Mouse (Mus musculus): ENCODE results near the gene Rasgef1b. TPM values are rescaled to one million over a fixed set of nuclear protein-coding genes. Genes with fewer than 3 reads are reported as not detected.

The Rasgef1b gene
- polyA plus RNA-seq, 1 experiment: 0.36 TPM

DNA sequence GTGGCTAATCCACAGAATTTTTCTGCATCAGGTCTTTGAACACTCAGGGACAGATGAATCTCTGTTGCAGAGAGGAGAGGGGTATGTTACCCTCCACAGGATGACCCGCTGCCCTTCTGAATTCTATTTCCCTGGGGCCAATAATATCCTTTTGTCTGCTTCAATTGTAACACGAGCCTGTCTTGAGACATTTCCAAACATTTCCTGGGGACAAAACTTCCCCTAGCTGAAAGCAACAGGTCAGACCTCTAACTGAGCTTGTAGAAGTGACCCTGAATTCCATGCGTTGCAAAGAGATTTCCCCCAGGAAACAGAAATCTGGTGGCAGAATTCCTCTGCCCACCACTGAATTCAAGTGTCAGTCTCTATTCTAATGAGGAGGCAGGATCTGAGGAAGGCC lies 169.1 kb downstream of the Rasgef1b start:
- no peak overlapping the region for H3K27ac ChIP-seq (replicated peaks; ENCODE audit: low read depth, low read length)
- no peaks in the 10 kb centered on the region for H3K4me1 ChIP-seq (ENCODE audit: control insufficient read depth, insufficient read depth, insufficient read length, low read length)

GRCm38 (mm10) chr5:99558231-99558630 lies 170.6 kb downstream of the Rasgef1b start:
- Histone ChIP-seq H3K4me3 (ENCODE audit: insufficient read depth, low read depth, low read length) (no peak overlapping the region), H3K4me1 (ENCODE audit: control insufficient read depth, insufficient read depth, insufficient read length, low read length) (no peaks in the 10 kb centered on the region), H3K27ac (replicated peaks; ENCODE audit: low read depth, low read length) (no peak overlapping the region)

More for the DNA sequence above, 169.1 kb downstream of the Rasgef1b start:
- H3K4me3 ChIP-seq (ENCODE audit: insufficient read depth, low read depth, low read length): no peak overlapping the region

- Histone ChIP-seq H3K27ac (replicated peaks; ENCODE audit: low read depth, low read length) (no peak overlapping the region), H3K4me3 (ENCODE audit: insufficient read depth, low read depth, low read length) (no peak overlapping the region), H3K4me1 (ENCODE audit: control insufficient read depth, insufficient read depth, insufficient read length, low read length) (no peaks in the 10 kb centered on the region)
Measured at GRCm38 (mm10) chr5:99552645-99553044, 176.2 kb downstream of the Rasgef1b start.

- Histone ChIP-seq H3K4me1 (ENCODE audit: control insufficient read depth, insufficient read depth, insufficient read length, low read length) (no peaks in the 10 kb centered on the region), H3K27ac (replicated peaks; ENCODE audit: low read depth, low read length) (no peak overlapping the region), H3K4me3 (ENCODE audit: insufficient read depth, low read depth, low read length) (no peak overlapping the region)
Measured at GRCm38 (mm10) chr5:99544664-99545494, 184.0 kb downstream of the Rasgef1b start.

DNA sequence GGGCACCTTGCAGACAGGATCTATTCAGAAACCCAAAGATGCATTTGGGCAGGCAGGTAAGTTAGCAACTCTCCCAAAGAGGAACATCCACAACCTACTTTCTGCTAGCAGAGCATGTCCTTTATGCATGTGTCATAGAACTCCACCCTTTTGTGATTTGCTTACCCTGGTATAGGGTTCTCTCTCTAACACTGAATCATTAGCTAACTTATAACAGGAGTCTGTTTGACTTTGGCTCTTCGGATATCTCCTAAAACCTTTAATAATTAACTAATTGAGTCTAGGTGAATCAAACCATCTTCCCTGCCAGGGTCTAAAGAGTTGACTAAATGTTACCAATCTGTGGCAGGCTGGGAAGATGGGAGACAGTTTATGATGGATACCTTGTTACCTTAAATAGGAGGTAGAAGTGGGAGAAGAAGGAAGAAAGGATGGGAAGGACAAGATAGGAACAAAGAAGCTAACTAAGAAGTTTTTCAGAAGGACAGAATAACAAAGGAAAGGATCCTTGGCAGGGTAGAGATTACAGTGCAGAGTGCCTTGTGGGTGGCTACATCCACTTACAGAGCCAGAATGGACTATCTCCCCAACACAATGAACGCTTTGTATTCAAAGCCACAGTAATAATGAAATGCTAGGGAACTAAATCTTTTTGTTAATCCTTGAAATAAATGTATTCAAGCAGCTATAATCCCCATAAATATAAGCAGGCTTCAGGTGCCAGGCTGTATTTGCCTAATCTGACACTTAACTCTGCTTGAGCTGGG lies 186.7 kb downstream of the Rasgef1b start:
- H3K4me1 ChIP-seq (ENCODE audit: control insufficient read depth, insufficient read depth, insufficient read length, low read length): no peaks in the 10 kb centered on the region
- H3K27ac ChIP-seq (replicated peaks; ENCODE audit: low read depth, low read length): no peak overlapping the region
- H3K4me3 ChIP-seq (ENCODE audit: insufficient read depth, low read depth, low read length): no peak overlapping the region

DNA sequence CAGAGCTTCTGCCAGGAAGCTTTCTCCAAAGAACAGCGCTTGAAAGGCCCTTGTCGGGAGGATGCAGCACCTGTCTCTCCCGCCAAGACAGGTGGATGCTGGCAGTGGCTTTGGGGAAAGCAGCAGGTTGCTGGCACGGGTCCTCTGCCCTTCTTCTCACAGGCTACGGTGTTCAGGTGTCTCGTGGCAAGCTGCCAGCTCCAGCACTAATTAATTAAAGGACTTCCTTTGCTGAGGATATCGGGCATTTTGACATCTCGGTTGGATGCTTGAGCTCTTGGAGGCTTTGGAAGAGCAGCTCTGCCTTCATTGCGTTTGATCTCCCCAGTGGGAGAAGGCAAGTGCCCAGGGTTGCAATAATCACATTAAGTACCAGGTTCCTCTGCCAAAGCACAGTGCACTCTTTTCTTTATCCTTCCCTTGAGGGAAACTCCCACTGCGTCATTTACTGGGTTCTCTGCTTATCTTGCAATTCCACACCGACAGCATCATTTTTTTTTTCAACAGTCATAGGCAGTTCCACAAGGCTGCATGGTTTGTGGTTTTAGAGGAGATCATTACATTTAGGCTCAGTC lies 187.5 kb downstream of the Rasgef1b start:
- no peaks in the 10 kb centered on the region for H3K4me1 ChIP-seq (ENCODE audit: control insufficient read depth, insufficient read depth, insufficient read length, low read length)
- H3K27ac ChIP-seq (replicated peaks; ENCODE audit: low read depth, low read length): no peak overlapping the region
- no peak overlapping the region for H3K4me3 ChIP-seq (ENCODE audit: insufficient read depth, low read depth, low read length)

GRCm38 (mm10) chr5:99533416-99533815 lies 195.4 kb downstream of the Rasgef1b start:
- H3K4me3 ChIP-seq (ENCODE audit: insufficient read depth, low read depth, low read length): no peak overlapping the region
- H3K27ac ChIP-seq (replicated peaks; ENCODE audit: low read depth, low read length): no peak overlapping the region
- no peaks in the 10 kb centered on the region for H3K4me1 ChIP-seq (ENCODE audit: control insufficient read depth, insufficient read depth, insufficient read length, low read length)

DNA sequence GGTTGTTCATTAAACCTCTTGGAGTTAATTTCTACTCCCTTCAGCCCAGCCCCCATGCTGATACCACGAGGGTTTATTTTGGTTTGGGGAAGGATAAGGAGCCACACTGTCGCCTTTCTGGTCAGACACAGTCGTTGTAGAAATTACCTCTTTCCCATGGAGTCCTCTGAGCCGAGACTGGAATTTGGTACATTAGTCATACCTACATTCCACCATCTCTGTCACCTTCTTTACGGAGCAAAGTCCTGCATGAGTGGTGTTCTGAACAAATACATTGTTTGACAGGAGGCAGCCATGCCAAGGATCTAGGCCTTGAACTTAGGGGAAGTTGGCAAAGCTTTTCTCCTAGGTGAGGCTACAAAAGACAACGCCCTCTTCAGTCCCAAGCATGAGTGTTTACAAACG lies 202.1 kb downstream of the Rasgef1b start:
- no peaks in the 10 kb centered on the region for H3K4me1 ChIP-seq (ENCODE audit: control insufficient read depth, insufficient read depth, insufficient read length, low read length)
- no peak overlapping the region for H3K4me3 ChIP-seq (ENCODE audit: insufficient read depth, low read depth, low read length)
- H3K27ac ChIP-seq (replicated peaks; ENCODE audit: low read depth, low read length): no peak overlapping the region

- Histone ChIP-seq H3K27ac (replicated peaks; ENCODE audit: low read depth, low read length) (no peak overlapping the region), H3K4me3 (ENCODE audit: insufficient read depth, low read depth, low read length) (no peak overlapping the region), H3K4me1 (ENCODE audit: control insufficient read depth, insufficient read depth, insufficient read length, low read length) (no peaks in the 10 kb centered on the region)
Measured at GRCm38 (mm10) chr5:99525649-99526048, 203.2 kb downstream of the Rasgef1b start.

DNA sequence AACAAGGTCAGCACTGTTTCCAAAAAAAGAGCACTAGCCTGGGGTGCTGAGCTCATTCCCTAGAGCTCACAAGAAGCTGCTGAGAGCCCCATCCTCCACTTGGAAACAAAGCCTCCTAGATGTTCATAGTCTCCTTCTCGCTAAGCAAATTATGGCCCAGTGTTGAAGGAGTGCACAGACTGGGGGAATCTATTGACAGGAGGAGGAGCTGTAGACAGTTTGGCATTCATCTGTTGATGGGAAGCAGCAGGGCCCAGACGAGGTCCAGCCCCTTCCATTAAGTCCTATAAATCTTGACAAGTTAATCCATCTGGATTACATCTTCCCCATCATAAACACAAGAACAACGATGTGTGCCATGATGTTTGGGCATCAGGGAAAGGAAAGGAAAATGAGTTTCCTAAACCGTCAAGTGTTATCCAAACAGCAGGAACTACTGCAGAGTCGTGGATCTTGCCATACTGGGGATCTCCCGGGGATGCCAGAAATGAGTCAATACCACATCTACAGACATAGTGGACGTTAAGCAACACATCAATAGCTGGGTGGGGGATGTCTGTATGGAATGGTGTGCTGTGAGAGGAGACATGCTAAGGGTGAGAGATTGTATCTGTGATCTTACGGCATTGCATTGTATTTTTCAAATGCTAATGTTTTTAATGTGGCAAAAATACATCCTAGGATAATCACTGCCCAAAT lies 206.1 kb downstream of the Rasgef1b start:
- no peak overlapping the region for H3K4me3 ChIP-seq (ENCODE audit: insufficient read depth, low read depth, low read length)
- no peak overlapping the region for H3K27ac ChIP-seq (replicated peaks; ENCODE audit: low read depth, low read length)
- no peaks in the 10 kb centered on the region for H3K4me1 ChIP-seq (ENCODE audit: control insufficient read depth, insufficient read depth, insufficient read length, low read length)

DNA sequence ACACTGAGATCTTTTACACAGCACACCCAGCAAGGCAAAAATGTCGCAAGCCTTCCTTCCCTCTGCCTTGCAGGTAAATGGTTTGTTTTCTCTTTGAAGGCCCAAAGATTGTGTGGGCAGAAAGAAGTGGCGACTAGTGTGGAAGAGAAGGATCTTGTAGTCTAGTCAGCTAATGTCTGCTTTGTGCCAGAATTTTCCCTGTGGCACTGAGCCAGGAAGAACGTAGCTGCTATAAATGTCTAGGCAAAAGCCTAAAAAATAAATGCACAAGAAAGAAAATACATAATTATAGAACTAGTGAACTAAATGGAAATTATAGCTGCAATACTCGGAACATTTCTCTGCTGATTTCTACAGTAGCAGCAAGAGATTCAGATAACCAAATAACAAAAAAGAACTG lies 207.5 kb downstream of the Rasgef1b start:
- H3K4me3 ChIP-seq (ENCODE audit: insufficient read depth, low read depth, low read length): no peak overlapping the region
- no peak overlapping the region for H3K27ac ChIP-seq (replicated peaks; ENCODE audit: low read depth, low read length)
- no peaks in the 10 kb centered on the region for H3K4me1 ChIP-seq (ENCODE audit: control insufficient read depth, insufficient read depth, insufficient read length, low read length)

DNA sequence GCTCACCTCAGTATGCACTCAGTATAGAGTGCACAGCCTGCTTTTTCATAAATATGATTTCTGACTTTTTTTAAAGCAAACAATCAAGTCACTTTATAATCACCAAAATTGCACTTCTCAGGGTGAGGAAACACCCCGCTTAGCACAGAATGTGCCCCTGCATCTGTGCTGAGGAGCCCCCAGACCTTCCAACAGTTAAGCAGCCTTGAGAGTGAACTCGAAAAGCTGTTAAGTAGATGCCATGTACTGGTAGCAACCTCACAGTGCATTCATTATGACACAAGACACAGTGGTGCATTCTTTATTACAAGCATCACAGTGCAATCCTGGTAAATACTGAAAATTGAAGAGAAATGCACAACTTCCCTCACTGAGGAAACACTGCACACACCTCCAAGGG lies 209.3 kb downstream of the Rasgef1b start:
- no peak overlapping the region for H3K4me3 ChIP-seq (ENCODE audit: insufficient read depth, low read depth, low read length)
- H3K4me1 ChIP-seq (ENCODE audit: control insufficient read depth, insufficient read depth, insufficient read length, low read length): no peaks in the 10 kb centered on the region
- H3K27ac ChIP-seq (replicated peaks; ENCODE audit: low read depth, low read length): no peak overlapping the region

DNA sequence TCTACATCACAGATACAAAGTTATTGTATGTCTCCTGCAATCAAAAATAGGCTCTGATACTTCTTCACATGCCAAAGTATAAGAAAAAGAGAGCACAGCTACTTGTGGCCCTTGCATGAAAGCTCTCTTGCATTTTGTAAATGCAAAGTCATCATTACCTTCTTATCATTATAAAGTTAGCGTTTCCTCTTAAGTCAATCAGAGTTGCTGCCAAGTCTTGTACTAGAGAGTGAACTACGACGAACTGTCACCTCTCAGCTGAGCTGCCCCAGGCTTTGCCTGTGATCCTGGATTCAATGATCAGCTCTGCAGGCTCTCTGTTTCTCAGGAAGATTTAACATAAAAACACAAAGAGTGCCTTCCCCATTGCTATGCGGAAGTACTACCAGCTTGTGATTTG lies 209.8 kb downstream of the Rasgef1b start:
- no peak overlapping the region for H3K27ac ChIP-seq (replicated peaks; ENCODE audit: low read depth, low read length)
- no peak overlapping the region for H3K4me3 ChIP-seq (ENCODE audit: insufficient read depth, low read depth, low read length)

GRCm38 (mm10) chr5:99516207-99516606 lies 212.7 kb downstream of the Rasgef1b start:
- Histone ChIP-seq H3K4me1 (ENCODE audit: control insufficient read depth, insufficient read depth, insufficient read length, low read length) (no peaks in the 10 kb centered on the region), H3K27ac (replicated peaks; ENCODE audit: low read depth, low read length) (no peak overlapping the region), H3K4me3 (ENCODE audit: insufficient read depth, low read depth, low read length) (no peak overlapping the region)

More for the DNA sequence above, 209.8 kb downstream of the Rasgef1b start:
- no peaks in the 10 kb centered on the region for H3K4me1 ChIP-seq (ENCODE audit: control insufficient read depth, insufficient read depth, insufficient read length, low read length)

DNA sequence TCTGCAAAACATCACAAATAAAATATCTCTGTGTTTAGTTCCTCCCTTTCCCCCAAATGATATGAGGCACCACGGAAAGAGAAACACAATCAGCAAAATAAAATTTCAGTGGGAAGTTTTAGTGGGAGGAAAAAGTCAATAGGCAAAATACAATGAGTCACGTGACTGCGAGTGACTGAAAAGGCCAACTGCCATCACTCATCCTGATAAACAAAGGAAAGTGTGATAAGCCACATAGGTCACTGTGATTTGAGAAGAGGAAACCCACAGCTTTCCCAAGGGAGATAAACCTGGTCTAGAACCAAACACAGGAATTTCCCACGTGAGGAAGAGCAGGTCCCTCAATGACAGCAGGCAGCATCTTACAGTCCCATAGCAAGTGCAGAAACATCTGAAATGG lies 213.1 kb downstream of the Rasgef1b start:
- Histone ChIP-seq H3K27ac (replicated peaks; ENCODE audit: low read depth, low read length) (no peak overlapping the region), H3K4me3 (ENCODE audit: insufficient read depth, low read depth, low read length) (no peak overlapping the region), H3K4me1 (ENCODE audit: control insufficient read depth, insufficient read depth, insufficient read length, low read length) (no peaks in the 10 kb centered on the region)

All from brown adipose tissue, adult 24 weeks (tissue).